Mouse (Mus musculus) neural tube, embryonic 14.5 days (tissue): Measurements from ENCODE around the gene Prodh2. TPM values are rescaled to one million over a fixed set of nuclear protein-coding genes. Genes with fewer than 3 reads are reported as not detected.

Source experiments
- ATAC-seq: fragments of 200-750 bp; cut with Nextera tagmentation; 2 replicates; pipeline ENCODE4 v1.8.0; 2017; ENCODE audit warnings: low read depth, mild to moderate bottlenecking, moderate TSS enrichment, moderate library complexity
- H3K27ac ChIP-seq: fragments of 300-500 bp; sonication (generic); 2 replicates; pipeline ENCODE4 v1.5.1; 2014; ENCODE audit warnings: low read depth, mild to moderate bottlenecking, control low read depth, low read length, moderate library complexity, mixed read lengths
- H3K27me3 ChIP-seq: fragments of 300-500 bp; sonication (generic); 2 replicates; pipeline ENCODE4 v1.6.1; 2014; ENCODE audit warnings: low read length; ENCODE audit not compliant: control insufficient read depth, insufficient read depth
- H3K36me3 ChIP-seq: fragments of 300-500 bp; sonication (generic); 2 replicates; pipeline ENCODE4 v1.6.1; 2014; ENCODE audit warnings: low read length, mixed read lengths; ENCODE audit not compliant: control insufficient read depth, insufficient read depth
- H3K4me1 ChIP-seq: fragments of 300-500 bp; sonication (generic); 2 replicates; pipeline ENCODE4 v1.6.1; 2014; ENCODE audit warnings: low read length; ENCODE audit not compliant: control insufficient read depth, insufficient read depth
- H3K4me2 ChIP-seq: fragments of 300-500 bp; sonication (generic); 2 replicates; pipeline ENCODE4 v1.6.1; 2014; ENCODE audit warnings: mild to moderate bottlenecking, low read depth, low read length, control low read depth
- H3K4me3 ChIP-seq: fragments of 300-500 bp; sonication (generic); 2 replicates; pipeline ENCODE4 v1.5.1; 2014; ENCODE audit warnings: low read depth, low read length, control low read depth, mixed read lengths
- H3K9ac ChIP-seq: fragments of 300-500 bp; sonication (generic); replicated peaks from 2 replicates; pipeline ENCODE4 v1.6.1; 2014; ENCODE audit warnings: low read depth, mild to moderate bottlenecking, control low read depth, low read length, mixed read lengths
- H3K9me3 ChIP-seq: fragments of 300-500 bp; sonication (generic); 2 replicates; pipeline ENCODE4 v1.6.1; 2016; ENCODE audit warnings: low read length; ENCODE audit not compliant: control insufficient read depth
- WGBS: fragments of 180-500 bp; shearing (Covaris S2); extraction: QIAGEN DNeasy Blood & Tissue Kit; methylation state at CpG from one replicate; pipeline ENCODE4 v1.1.7; 2014; 5-methylcytosine and 5-hydroxymethylcytosine counted together
- polyA plus RNA-seq: library from polyadenylated mRNA; unstranded; fragments of >200 nt; fragmentation: Nextera tagmentation; extraction: Ambion mirVana; gene quantifications from 2 replicates; pipeline ENCODE4 v1.2.1, GENCODE M21; 2014

Gene Prodh2
- polyA plus RNA-seq: not detected in 2 replicates

DNA sequence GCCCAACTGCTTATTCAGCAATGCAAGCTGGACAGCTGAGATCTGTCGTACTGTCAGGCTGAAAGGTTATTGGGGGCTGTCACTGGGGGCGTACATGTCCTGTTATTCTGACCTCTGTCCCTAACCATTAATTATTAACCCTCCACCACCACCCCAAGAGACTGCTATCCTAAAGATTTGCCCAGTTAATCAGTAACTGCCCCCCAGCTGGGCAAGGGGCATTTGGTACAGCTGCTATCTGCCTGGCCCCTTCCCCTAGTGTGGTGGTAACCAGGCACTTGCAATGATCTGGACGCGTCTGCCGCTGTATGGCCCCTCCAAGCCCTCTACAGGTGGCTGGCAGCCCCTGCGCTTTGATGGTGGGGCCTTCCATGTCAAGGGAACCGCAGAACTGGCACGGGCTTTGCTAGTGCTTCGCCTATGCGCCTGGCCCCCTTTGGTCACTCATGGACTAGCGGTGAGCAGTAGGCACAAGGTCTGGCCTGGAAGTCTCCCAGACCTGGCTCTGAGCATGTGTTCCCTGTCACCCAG lies at the start of gene Prodh2:
Gene Prodh2, plus strand, starts transcription at position 222 of the 531 bp plus-strand sequence.
- ATAC-seq: no peak
- H3K4me3 ChIP-seq: no peak within 1 kb of the TSS
- H3K27me3 ChIP-seq: no peaks in the 10 kb centered on the region
- no peaks in the 10 kb centered on the region for H3K36me3 ChIP-seq
- H3K9ac ChIP-seq: no peak within 1 kb of the TSS
- WGBS: 42% methylated on average over 11 of the region's 11 CpGs
- H3K27ac ChIP-seq: no peak within 1 kb of the TSS
- no peaks in the 10 kb centered on the region for H3K9me3 ChIP-seq
- no peaks in the 10 kb centered on the region for H3K4me1 ChIP-seq
- H3K4me2 ChIP-seq: no peak within 1 kb of the TSS

DNA sequence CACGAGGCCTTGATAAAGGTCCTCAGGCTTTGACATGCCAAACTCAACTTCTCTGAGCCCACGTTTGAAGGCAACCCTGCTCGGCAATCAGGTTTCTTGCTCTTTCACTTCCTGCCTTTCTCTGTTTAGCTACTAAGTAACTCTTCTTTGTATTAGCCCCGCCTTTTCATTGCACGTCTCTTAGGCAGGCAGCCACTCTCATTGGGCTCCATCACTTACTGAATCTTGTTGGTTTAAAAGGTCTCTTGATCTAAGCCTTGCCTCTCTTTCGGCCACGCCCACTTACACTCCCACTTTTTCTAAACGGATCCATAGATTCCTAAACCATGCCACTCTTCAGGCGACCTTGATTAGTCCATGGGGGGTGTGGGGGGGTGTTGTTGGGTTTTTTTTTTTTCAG lies 49.7 kb upstream of the Prodh2 start:
- Histone ChIP-seq H3K36me3 (peaks cover 34% of the 10 kb centered on the region), H3K4me1 (peaks cover 8% of the 10 kb centered on the region), H3K27ac (no peak overlapping the region), H3K4me2 (peak overlapping the region; percentile 93), H3K4me3 (peak overlapping the region; percentile 83), H3K27me3 (no peaks in the 10 kb centered on the region), H3K9me3 (no peaks in the 10 kb centered on the region), H3K9ac (peak overlapping the region; percentile 96)
- 16% methylated on average over 9 of the region's 9 CpGs for WGBS
- no peak for ATAC-seq

DNA sequence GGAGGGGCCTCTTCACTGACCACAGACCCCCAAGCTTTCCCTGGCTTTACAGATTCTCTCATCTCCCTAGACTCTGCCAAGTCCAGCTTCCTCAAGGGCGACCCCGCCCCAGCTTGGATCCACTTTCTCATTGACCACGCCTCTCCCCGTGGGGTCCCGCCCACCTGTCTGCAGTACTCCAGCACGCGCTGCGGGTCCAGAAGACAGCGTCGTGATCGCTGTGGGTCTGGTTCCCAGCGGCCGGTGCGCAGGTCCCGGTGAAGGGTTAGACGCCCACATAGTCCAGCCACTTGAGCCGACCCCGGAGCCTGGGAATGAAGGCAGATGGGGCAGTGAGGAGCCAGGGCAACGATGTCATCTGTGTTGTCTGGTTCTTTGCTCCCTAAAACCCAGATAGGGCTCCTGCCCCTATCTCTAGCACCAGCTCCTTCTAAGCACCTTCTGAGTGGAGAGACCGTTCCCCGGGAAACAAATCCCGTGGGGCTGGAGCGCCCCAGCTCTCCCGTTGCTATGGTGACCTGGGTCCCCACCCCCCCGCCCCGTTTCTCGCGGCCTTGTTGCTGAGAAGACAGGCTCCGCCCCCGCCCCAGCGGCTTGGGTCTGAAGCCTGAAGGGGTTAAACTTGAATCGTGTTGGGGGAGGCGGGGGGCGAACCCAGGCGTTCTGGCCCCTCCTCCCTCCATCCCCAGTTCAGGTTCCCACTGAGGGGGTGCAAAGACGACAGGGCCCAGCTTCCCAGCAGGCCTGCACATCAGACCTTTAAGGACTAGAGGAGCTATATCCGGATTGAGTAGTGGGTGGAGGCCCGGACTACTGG lies 49.1 kb upstream of the Prodh2 start:
- peaks cover 8% of the 10 kb centered on the region for H3K4me1 ChIP-seq
- H3K36me3 ChIP-seq: peaks cover 29% of the 10 kb centered on the region
- WGBS: under 1% methylated on average over 38 of the region's 38 CpGs
- peak overlapping the region; percentile 96 for H3K9ac ChIP-seq
- peak; percentile 44 for ATAC-seq
- H3K27me3 ChIP-seq: no peaks in the 10 kb centered on the region
- peak overlapping the region; percentile 97 for H3K27ac ChIP-seq
- H3K4me2 ChIP-seq: peak overlapping the region; percentile 93
- H3K9me3 ChIP-seq: no peaks in the 10 kb centered on the region
- H3K4me3 ChIP-seq: peak overlapping the region; percentile 83

DNA sequence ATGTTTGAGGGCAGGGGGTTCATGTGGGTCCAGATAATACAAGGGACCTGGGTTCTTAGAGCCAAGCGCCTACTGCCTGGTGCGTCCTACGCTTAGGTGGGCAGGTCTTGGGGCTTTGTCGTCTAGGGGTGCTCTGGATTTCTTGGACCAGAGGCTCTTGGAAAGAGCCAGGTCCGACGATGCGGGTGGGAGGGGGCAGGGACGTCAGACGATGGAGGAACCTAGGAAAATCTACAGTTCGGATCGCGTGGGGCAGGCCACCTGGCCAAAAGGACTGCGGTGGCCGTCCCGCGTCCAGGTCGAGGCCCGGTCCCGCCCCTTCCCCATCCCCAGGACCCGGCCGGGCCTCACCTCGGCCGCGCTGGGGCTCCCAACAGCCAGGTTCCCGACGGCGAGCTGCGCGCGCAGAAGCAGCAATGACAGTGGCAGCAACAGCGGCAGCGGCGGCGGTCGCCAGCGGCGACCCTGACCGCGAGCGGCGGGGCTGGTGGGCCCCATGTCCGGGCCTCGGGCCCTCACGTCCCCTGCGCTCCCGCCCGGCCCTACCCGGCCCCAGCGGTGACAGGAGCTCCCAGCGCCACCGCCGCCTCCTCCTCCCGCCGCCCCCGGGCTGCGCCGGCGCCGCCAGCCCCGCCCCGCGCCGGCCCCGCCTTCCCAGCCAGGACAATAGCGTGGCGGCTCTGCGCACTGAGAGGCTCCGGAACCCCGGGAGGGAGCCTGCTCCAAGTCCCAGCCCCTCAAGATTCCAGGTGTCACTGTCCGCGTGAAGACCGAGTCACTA lies 48.3 kb upstream of the Prodh2 start, which contains the start of gene Aplp1:
Gene Aplp1, minus strand, starts transcription at position 565 of the 781 bp plus-strand sequence.
- no peaks in the 10 kb centered on the region for H3K9me3 ChIP-seq
- ATAC-seq: peak; percentile 84
- peaks cover 21% of the 10 kb centered on the region for H3K36me3 ChIP-seq
- peak within 1 kb of the TSS; percentile 93 for H3K4me2 ChIP-seq
- peak within 1 kb of the TSS; percentile 96 for H3K9ac ChIP-seq
- H3K4me3 ChIP-seq: peak within 1 kb of the TSS; percentile 83
- under 1% methylated on average over 62 of the region's 72 CpGs for WGBS
- H3K27me3 ChIP-seq: no peaks in the 10 kb centered on the region
- H3K4me1 ChIP-seq: peaks cover 8% of the 10 kb centered on the region
- H3K27ac ChIP-seq: peak within 1 kb of the TSS; percentile 97

DNA sequence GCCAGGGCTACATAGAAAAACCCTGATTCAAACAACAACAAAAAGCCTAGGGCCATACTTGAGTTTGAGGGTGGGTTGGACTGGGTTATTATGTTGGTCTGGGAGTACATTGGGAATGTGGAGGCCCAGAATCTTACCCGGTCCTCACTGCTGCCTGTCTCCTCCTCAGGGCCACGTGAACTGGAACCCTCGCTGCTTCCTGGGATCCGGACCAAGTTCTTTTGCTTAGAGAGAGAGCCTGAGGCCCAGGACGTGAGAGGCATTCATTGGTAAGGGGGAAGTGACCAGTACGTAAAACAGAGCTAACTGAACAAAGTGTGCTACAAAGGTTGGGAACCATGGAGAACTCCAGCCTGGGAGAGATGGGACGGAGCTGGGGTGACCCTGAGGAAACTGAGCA lies 43.2 kb upstream of the Prodh2 start:
- Histone ChIP-seq H3K27me3 (peaks cover 13% of the 10 kb centered on the region), H3K9me3 (no peaks in the 10 kb centered on the region), H3K4me3 (no peak overlapping the region), H3K27ac (no peak overlapping the region), H3K4me2 (no peak overlapping the region), H3K9ac (no peak overlapping the region), H3K4me1 (no peaks in the 10 kb centered on the region), H3K36me3 (no peaks in the 10 kb centered on the region)
- no peak for ATAC-seq
- WGBS: 76% methylated on average over 7 of the region's 7 CpGs

DNA sequence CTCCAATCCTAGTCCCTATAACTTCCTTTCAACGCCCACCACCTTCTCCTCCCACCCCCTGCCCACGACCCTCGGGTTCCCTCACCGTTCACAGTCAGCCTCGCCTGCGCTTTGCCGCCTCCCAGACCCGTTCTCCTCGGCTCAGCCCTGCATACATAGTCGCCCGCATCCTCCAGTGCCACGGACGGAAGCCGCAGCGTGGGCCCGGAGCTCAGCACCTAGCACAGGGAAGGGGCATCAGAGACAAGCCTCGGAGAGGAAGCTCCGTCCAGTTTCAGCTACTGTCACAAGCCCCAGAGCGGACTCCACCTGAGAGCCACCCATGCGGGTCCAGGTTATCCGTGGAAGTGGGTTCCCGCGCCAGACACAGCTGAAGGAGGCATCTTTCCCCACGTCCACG lies 40.1 kb upstream of the Prodh2 start:
- 18% methylated on average over 25 of the region's 25 CpGs for WGBS
- Histone ChIP-seq H3K4me3 (no peak overlapping the region), H3K4me1 (peaks cover 20% of the 10 kb centered on the region), H3K9ac (no peak overlapping the region), H3K27me3 (peaks cover 18% of the 10 kb centered on the region), H3K36me3 (no peaks in the 10 kb centered on the region), H3K9me3 (no peaks in the 10 kb centered on the region), H3K4me2 (peak overlapping the region; percentile 20), H3K27ac (no peak overlapping the region)
- no peak for ATAC-seq

DNA sequence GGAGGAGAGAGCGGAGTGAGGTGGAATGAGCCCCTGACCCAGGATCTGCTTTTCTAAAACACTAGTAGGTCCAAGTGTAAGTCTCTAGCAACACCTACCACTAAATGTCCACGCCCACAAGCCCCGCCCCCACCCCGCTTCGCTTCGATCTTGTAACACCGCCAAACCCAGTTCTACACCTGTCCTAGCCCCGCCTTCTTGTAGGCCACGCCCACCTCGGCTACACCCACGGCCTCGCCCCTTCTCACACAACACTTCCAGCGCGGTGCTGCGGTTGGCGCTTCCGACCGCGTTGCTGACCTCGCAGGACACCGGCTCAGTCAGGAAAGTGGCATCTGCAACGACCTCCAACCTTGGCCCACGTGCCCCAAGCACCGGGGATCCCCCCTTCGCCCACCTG lies 39.7 kb upstream of the Prodh2 start:
- no peak for ATAC-seq
- 1% methylated on average over 25 of the region's 25 CpGs for WGBS
- Histone ChIP-seq H3K36me3 (no peaks in the 10 kb centered on the region), H3K4me1 (peaks cover 21% of the 10 kb centered on the region), H3K4me2 (peak overlapping the region; percentile 20), H3K9ac (no peak overlapping the region), H3K4me3 (0 out of 2 replicates have a peak overlapping the region, but pooled peaks have one; percentile 12), H3K27ac (no peak overlapping the region), H3K27me3 (peaks cover 18% of the 10 kb centered on the region), H3K9me3 (no peaks in the 10 kb centered on the region)

DNA sequence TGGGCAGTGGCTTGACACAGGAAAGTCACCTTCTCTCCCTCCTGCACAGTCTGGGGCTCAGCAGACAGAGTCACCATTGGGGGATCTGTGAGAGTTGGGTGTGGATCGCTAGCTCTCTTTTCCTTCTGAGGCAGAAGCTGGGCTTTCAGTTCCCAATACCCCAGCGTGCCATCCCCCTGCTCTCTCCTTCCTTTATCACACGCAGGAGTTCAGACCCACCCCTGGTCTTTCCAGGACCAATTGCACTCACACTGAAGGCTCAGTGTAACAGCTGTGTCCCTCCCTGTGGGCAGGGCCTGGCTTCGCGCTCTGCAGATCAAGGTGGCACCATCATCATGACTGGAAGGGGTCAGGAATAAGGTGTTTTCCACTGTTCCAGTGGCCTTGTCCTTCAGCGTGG lies 39.2 kb upstream of the Prodh2 start:
- peaks cover 21% of the 10 kb centered on the region for H3K4me1 ChIP-seq
- H3K4me3 ChIP-seq: no peak overlapping the region
- H3K4me2 ChIP-seq: peak overlapping the region; percentile 12; the same call in 1 of the 2 replicates
- H3K27me3 ChIP-seq: peaks cover 18% of the 10 kb centered on the region
- H3K36me3 ChIP-seq: no peaks in the 10 kb centered on the region
- no peak overlapping the region for H3K27ac ChIP-seq
- H3K9me3 ChIP-seq: no peaks in the 10 kb centered on the region
- no peak overlapping the region for H3K9ac ChIP-seq
- WGBS: 9% methylated on average over 6 of the region's 6 CpGs
- ATAC-seq: no peak
